ENCODE assay signal across 8 mouse cellular contexts in the genomic region with DNA sequence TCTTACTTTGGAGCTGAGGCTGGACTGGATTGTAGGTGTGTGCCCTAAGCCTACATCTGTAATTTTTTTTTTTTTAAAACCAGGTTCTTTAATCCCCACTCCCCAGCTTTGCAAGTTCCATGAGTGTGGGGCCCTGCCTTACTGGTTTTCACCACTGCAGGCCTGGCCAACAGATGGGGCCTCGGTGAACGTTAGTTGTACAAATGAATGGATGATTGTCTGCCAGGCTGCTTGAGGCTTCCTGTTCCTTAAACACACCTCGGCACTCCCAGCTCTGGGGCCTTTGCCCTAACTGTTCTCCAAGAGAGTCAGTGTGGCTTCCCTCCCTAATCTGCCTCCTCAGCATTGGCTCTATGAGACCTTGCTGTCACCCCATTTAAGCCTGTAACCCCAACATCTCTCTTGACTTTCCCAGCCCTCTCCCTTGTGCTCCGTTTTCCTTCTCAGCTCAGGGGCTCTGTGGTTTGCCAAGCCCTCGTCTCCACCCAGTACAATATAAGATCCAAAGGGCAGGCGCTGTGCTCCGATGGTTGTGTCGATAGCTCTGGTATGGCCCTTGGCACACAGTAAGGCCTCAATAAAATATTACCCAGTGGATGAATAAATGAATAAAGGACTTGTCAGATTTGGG. TPM values are rescaled to one million over a fixed set of nuclear protein-coding genes. Genes with fewer than 3 reads are reported as not detected.
DNase-seq lines count a peak whose midpoint lies in the region; ATAC-seq and TF ChIP-seq lines count a peak whose summit lies in the region.

No protein-coding gene starts in this region.

- WGBS in embryonic facial prominence, embryonic 11.5 days = 37% methylated on average over 8 of the region's 8 CpGs
- whole genome bisulfite sequencing in kidney, adult 2 months = 40% methylated on average over 8 of the region's 8 CpGs
- WGBS in midbrain, embryonic 13.5 days = 53% methylated on average over 8 of the region's 8 CpGs

- peak overlapping the region; percentile 17 for H3K4me2 ChIP-seq in embryonic facial prominence, embryonic 11.5 days (ENCODE audit: low read depth, low read length)
- peak overlapping the region; percentile 68 for H3K4me2 ChIP-seq in midbrain, embryonic 13.5 days (replicated peaks)

- H3K27me3 ChIP-seq in embryonic facial prominence, embryonic 11.5 days (ENCODE audit: control insufficient read depth, insufficient read depth, low read length) = no peaks in the 10 kb centered on the region
- H3K27me3 ChIP-seq in kidney, adult 2 months (replicated peaks; ENCODE audit: control insufficient read depth, insufficient read depth, low read length) = no peaks in the 10 kb centered on the region
- H3K27me3 ChIP-seq in midbrain, embryonic 13.5 days = no peaks in the 10 kb centered on the region

- peak; percentile 45 for DNase-seq in embryo, embryonic 11 days
- DNase-seq in embryo, embryonic 9.5 days (ENCODE audit: extremely low spot score) = no peak
- DNase-seq in embryonic facial prominence, embryonic 11.5 days (ENCODE audit: low spot score) = peak; percentile 45
- DNase-seq in kidney, adult 2 months = peak; percentile 77
- no peak for DNase-seq in left cerebral cortex, adult 18-20 months (ENCODE audit: low spot score in 2 of 2)
- no peak for DNase-seq in urinary bladder, postnatal 36 days (ENCODE audit: low spot score in 2 of 2)

- H3K36me3 ChIP-seq in embryonic facial prominence, embryonic 11.5 days (replicated peaks; ENCODE audit: control insufficient read depth, insufficient read depth, low read depth, low read length) = no peaks in the 10 kb centered on the region
- no peaks in the 10 kb centered on the region for H3K36me3 ChIP-seq in kidney, adult 2 months (ENCODE audit: control insufficient read depth, insufficient read depth, low read length)
- no peaks in the 10 kb centered on the region for H3K36me3 ChIP-seq in midbrain, embryonic 13.5 days

- TF ChIP-seq CTCF in kidney, adult 2 months (conservative IDR thresholded peaks at IDR 0.05; ENCODE audit: insufficient read depth, insufficient read length, low read depth, low read length) = no peak

- H3K4me1 ChIP-seq in embryonic facial prominence, embryonic 11.5 days (ENCODE audit: control insufficient read depth, insufficient read depth, low read length) = peaks cover 8% of the 10 kb centered on the region
- peaks cover 61% of the 10 kb centered on the region for H3K4me1 ChIP-seq in kidney, adult 2 months (ENCODE audit: control insufficient read depth, insufficient read depth, low read length)
- H3K4me1 ChIP-seq in midbrain, embryonic 13.5 days (replicated peaks) = peaks cover 59% of the 10 kb centered on the region

- no peak for ATAC-seq in embryonic facial prominence, embryonic 11.5 days (replicated peaks; ENCODE audit: insufficient number of reproducible peaks, low FRiP score, low TSS enrichment, low read depth)
- no peak for ATAC-seq in midbrain, embryonic 13.5 days
- ATAC-seq in activated CD4-positive, CD25-positive, alpha-beta regulatory T cell, adult 4 months = no peak

- no peak overlapping the region for H3K27ac ChIP-seq in embryonic facial prominence, embryonic 11.5 days (replicated peaks; ENCODE audit: low read depth, low read length)
- H3K27ac ChIP-seq in kidney, adult 2 months (ENCODE audit: insufficient read depth, low read depth, low read length) = peak overlapping the region; percentile 2; the same call in 1 of the 2 replicates
- H3K27ac ChIP-seq in midbrain, embryonic 13.5 days = no peak overlapping the region

- no peak for TF ChIP-seq POLR2A in kidney, adult 2 months (IDR thresholded peaks at IDR 0.05; ENCODE audit: low read depth, low read length)

- peak overlapping the region; percentile 4; the same call in 1 of the 2 replicates for H3K9ac ChIP-seq in embryonic facial prominence, embryonic 11.5 days (replicated peaks; ENCODE audit: low read length)
- H3K9ac ChIP-seq in midbrain, embryonic 13.5 days (replicated peaks) = peak overlapping the region; percentile 50; the same call in 1 of the 2 replicates

- H3K4me3 ChIP-seq in embryonic facial prominence, embryonic 11.5 days (ENCODE audit: low read depth, low read length) = 0 out of 2 replicates have a peak overlapping the region, but pooled peaks have one; percentile 6
- no peak overlapping the region for H3K4me3 ChIP-seq in kidney, adult 2 months (ENCODE audit: insufficient read depth, low read depth, low read length)
- H3K4me3 ChIP-seq in midbrain, embryonic 13.5 days (replicated peaks) = no peak overlapping the region; the same call in 1 of the 2 replicates

- no peaks in the 10 kb centered on the region for H3K9me3 ChIP-seq in embryonic facial prominence, embryonic 11.5 days (replicated peaks; ENCODE audit: control insufficient read depth, low read length)
- no peaks in the 10 kb centered on the region for H3K9me3 ChIP-seq in midbrain, embryonic 13.5 days

RNA-seq across cellular contexts. Expression of gene Cnnm4, which starts 4.2 kb away (rescaled TPM):
- 12.0 and 12.8 TPM in 2 replicates for polyA plus RNA-seq in embryonic facial prominence, embryonic 11.5 days (2014; fragmentation: Nextera tagmentation; extraction: Ambion mirVana)
- 14.3 and 15.9 TPM in 2 replicates for polyA plus RNA-seq in kidney, adult 2 months (2012; rRNA removed)
- polyA plus RNA-seq in midbrain, embryonic 13.5 days (2015; fragmentation: Nextera tagmentation; extraction: Ambion mirVana) = 8.8 and 10.0 TPM in 2 replicates
- polyA plus RNA-seq in activated CD4-positive, CD25-positive, alpha-beta regulatory T cell, adult 4 months (2017; shearing (Covaris generic)) = 10 to 100 TPM in 1 of 2 experiments, 1 to 10 TPM in 1; 9.0 to 10.4 TPM
- total RNA-seq in left cerebral cortex, adult 18-20 months (2021) = 10 to 100 TPM; 12.4 TPM

RNA-seq across cellular contexts. Expression of gene Lman2l, which starts 30.5 kb away (rescaled TPM):
- polyA plus RNA-seq in embryonic facial prominence, embryonic 11.5 days (2014; fragmentation: Nextera tagmentation; extraction: Ambion mirVana) = 31.7 and 35.0 TPM in 2 replicates
- 26.0 and 28.7 TPM in 2 replicates for polyA plus RNA-seq in kidney, adult 2 months (2012; rRNA removed)
- polyA plus RNA-seq in midbrain, embryonic 13.5 days (2015; fragmentation: Nextera tagmentation; extraction: Ambion mirVana) = 66.8 and 72.1 TPM in 2 replicates
- polyA plus RNA-seq in activated CD4-positive, CD25-positive, alpha-beta regulatory T cell, adult 4 months (2017; shearing (Covaris generic)) = 10 to 100 TPM in 1 of 2 experiments, 1 to 10 TPM in 1; 9.1 to 13.3 TPM
- total RNA-seq in left cerebral cortex, adult 18-20 months (2021) = 10 to 100 TPM; 44.3 to 44.8 TPM

RNA-seq across cellular contexts. Expression of gene Cnnm3, which starts 36.1 kb away (rescaled TPM):
- polyA plus RNA-seq in embryonic facial prominence, embryonic 11.5 days (2014; fragmentation: Nextera tagmentation; extraction: Ambion mirVana) = 3.5 and 5.4 TPM in 2 replicates
- polyA plus RNA-seq in kidney, adult 2 months (2012; rRNA removed) = 19.8 and 29.5 TPM in 2 replicates
- 4.2 and 4.8 TPM in 2 replicates for polyA plus RNA-seq in midbrain, embryonic 13.5 days (2015; fragmentation: Nextera tagmentation; extraction: Ambion mirVana)
- 1 to 10 TPM; 4.0 to 5.5 TPM for polyA plus RNA-seq in activated CD4-positive, CD25-positive, alpha-beta regulatory T cell, adult 4 months (2017; shearing (Covaris generic))
- total RNA-seq in left cerebral cortex, adult 18-20 months (2021) = 10 to 100 TPM; 31.7 to 34.6 TPM

Comparison
In these comparisons a context has a peak if more than half of its experiments do, and no peak if none do; other contexts are left out.
1. DNase-seq: peak in embryo, embryonic 11 days (single experiment), embryonic facial prominence, embryonic 11.5 days (single experiment) and kidney, adult 2 months (single experiment); none in embryo, embryonic 9.5 days (single experiment), left cerebral cortex, adult 18-20 months (0 of 2) and urinary bladder, postnatal 36 days (0 of 2).